Mouse (Mus musculus) megakaryocyte, embryonic 14.5 days (primary cell): ENCODE data around the gene Klk8.

Experiments used
- FLI1 ChIP-seq: IDR thresholded peaks from 2 replicates; pipeline ENCODE4 v1.6.1; 2012; ENCODE audit warnings: low read length, inconsistent platforms, mixed read lengths
- GATA1 ChIP-seq: IDR thresholded peaks from 3 replicates; pipeline ENCODE4 v1.6.1; 2012; ENCODE audit warnings: mixed read lengths, low read length, inconsistent platforms, borderline replicate concordance

DNA sequence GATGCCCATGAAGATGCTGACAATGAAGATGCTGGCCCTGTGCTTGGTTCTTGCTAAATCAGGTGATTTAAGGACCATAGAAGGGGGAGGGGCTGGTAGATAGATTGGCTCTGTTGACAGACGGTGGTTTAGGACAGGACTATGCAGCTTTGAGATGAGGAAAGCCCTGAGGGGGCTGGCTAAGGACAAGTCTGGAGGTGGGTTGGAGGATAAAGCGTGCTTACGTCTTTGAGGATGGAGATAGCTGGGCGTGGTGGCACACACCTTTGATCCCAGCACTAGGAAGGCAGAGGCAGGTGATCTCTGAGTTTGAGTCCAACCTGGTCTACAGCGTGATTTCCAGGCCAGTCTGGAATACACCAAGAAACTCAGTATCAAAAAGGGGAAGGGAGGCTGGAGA, 28.7 kb downstream of the Klk8 start:
- TF ChIP-seq FLI1: no peak
- no peak for TF ChIP-seq GATA1
